Mouse (Mus musculus): ENCODE measurements around the gene B3gnt7.

DNA sequence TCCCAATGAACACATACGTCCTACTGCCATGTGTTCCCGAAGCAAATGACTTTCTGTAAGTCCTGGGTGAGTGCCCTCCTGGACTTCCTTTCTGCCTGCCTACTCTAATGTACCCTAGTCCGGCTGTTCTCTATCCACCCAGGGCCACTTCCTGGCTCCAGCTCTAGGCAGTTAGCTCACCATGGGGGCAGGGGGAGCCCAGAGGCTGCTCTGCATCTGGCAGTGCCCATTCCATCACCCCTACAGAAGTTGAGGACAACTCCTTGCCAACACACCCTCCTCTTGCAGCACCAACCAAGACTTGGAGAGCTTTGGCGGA is 33.5 kb upstream of the B3gnt7 start:
- no peak for TF ChIP-seq CTCF (IDR thresholded peaks at IDR 0.05; ENCODE audit: low read depth, low read length)
- TF ChIP-seq POLR2A (IDR thresholded peaks at IDR 0.05; ENCODE audit: extremely low read depth, insufficient read depth, low read length), result no peak

All from liver, adult 2 months (tissue).